Mouse (Mus musculus) liver, adult 10 weeks (tissue): Measurements from ENCODE around the gene Gpr162. TPM values are rescaled to one million over a fixed set of nuclear protein-coding genes. Genes with fewer than 3 reads are reported as not detected.

Experiments used
- polyA plus RNA-seq: library from polyadenylated mRNA; stranded (reverse); fragments of 350-450 nt; fragmentation: Illumina TruSeq; extraction: RNeasy Lipid Tissue Mini Kit (QIAGEN cat#74804); gene quantifications from one replicate; pipeline ENCODE4 v1.2.3, GENCODE M21; 2014; ENCODE audit warnings: low read depth, low replicate concordance

The Gpr162 gene
- not detected for polyA plus RNA-seq

DNA sequence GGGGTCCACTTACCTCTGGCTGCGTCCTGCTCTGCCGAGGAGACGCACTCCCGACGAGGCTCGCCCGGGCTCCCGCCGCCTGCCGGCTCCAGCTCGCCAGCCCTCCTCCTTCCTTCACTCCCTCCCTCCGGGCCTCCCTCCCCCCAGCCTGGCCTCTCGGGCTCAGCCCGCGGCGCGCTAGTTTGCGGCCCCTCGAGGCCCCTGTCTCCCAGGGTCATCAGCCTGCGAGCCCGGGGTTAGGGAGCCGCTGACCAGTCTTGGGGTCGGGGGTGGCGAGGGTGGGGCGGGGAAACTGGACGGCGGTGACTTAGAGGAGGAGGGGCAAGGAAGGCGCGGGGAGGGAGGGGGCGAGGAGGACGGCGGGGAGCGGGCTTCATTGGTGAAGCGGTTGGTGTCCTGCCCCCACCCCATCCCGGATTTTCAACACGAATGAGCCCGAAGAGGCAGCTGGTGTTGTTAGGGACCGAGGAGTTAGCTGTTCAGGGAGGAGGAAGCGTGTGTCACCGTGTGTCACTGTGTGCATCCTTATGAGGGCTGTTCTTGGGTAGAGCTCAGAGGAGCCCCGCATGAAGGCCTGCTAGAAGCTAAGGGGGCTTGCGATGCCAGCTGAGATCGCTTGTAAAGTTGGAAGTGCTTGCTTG lies at the start of gene Gpr162:
Gpr162 (minus strand) TSS at position 326 of the 641 bp plus-strand sequence.

DNA sequence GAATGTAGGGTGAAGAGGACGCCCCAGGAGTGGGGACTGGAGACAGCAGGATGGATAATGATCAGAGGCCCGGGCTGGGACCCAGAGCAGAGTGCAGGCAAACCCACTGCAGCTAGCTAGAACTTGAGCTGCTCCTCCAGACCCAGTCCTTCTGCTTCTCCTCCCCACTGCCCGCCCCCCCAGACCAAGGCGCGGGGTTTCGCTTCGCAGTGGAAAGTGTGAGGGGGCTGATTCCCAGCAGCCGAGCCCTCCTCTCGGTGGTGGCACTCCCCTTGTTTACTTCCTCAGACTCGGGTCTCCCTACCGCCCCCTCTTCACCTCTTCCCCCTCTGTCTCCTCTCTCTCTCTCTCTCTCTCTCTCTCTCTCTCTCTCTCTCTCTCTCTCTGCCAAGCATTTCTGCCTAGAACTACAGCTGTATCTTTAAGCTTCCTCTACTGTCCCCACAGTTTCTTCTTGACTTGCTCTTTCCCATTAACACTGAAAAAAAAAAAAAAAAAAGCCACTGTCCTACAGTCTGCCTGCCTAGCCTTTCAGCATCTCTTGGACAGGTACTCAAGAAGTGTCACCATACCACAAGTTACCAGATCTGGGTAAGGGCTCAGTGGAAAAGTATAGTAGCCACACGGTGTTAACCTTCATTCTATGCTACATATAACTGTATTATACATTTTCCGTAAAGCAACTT lies 47.9 kb upstream of the Gpr162 start, which contains the start of gene Lag3:
Lag3 (minus strand) TSS at position 173 of the 686 bp plus-strand sequence.

DNA sequence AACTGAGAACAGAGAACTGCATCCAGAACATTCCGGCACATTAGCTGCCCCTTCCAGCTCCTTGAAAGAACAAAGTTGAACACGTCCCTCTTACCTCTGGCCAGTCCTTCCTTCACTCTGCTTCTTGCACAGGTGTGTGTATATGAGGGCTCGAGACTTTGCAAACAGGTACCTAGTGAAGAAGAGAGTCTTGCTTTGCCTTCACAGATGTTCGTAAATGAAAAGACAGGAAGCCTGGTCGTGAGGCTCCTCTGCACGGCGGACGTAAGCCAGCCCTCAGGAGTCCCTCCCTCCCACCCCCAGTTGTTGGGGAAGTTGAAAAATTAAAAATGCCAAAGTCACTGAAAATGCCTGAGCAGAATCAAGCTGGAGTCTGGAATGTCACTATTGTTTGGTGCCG lies 24.2 kb upstream of the Gpr162 start, which contains the start of gene Cd4:
Cd4 (minus strand) TSS at position 236 of the 400 bp plus-strand sequence.

DNA sequence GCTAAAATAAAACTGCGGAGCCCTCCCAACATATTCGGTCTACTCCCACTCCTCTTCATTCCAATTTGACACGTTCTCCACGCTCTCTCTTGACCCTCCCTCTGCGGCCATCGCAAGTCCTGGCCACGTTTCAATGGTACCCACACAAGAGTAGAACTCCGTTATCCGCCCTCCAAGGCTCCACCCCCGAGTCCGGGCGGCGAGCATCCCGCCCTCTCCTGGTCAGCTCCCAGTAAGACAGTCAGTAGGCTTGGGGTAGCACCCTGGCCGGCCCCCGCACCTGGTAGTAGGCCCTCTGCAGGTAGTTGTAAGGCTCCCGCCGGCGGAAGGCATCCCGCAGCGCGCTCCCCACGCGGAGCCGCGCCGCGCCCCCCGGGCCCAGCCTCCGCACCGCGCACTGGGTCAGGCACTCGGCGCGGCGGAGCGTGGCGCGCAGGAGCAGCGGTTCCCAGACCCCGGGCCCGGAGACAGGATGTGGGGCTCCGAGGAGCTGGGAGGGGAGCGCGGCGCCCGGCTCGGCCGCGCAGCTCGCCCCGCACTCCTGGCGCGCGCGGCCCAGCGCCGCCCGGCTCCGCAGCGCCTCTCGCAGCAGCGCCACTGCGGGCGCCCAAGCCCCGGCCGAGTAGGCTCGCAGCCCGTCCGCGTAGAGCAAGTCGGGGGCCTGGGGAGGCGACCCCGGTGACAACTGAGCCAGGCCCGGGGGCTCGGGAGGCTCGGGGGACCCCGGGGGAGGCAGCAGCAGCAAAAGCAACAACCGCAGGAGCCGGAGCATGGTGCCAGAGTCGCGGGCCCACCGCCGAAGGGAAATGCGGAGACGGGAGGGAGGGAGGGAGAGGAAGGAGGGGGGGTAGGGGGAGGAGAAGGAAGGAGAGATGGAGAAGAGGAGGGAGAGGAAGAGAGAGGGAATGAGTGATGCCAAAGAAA lies 6.6 kb downstream of the Gpr162 start, which contains the start of gene P3h3:
P3h3 (minus strand) TSS at position 837 of the 924 bp plus-strand sequence.

DNA sequence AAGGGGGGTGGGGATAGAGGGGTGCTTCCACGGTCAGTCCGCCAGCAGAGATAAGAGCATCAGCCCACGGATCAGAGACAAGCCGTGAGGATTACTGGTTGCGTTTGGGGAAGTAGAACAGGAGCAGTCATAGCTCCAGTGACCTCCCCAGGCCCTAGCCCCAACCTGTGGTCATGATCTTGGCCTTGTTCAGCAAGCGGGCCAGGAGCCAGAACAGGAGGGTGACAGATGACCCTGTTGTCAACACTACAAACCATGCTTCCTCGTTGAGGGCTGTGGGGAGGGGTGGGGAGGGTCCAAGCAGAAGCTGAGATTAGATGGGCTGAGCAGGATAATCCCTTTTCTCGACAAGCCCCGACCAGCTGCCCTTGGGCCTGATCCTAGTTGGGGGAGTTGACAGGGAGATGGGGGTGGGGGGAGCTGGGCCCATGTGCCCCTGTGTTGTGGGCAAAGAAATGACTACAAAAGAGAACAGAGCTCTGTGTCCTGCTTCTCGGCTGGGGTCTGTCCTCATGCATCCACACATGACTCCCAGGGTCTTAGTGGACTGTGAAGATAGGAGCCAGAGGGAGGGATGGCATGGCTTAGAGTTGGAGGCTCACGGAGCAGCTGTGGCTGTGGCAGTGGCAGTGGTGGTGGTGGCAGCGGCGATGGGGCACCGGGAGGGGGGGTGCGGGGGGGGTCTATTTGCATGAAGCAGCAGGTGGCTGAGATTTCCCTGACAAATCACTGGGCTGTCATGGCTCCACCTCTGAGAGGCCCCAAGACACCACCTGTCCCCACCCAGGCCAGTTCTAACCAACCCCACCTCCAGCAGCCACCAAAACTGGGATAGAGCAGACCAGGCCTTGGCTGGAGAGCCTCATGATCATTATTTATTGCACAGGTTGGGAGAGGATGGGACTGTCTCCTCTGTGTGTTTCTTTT lies 23.3 kb downstream of the Gpr162 start, which contains the start of gene Gnb3:
Gnb3 (minus strand) TSS at position 35 of the 927 bp plus-strand sequence.

DNA sequence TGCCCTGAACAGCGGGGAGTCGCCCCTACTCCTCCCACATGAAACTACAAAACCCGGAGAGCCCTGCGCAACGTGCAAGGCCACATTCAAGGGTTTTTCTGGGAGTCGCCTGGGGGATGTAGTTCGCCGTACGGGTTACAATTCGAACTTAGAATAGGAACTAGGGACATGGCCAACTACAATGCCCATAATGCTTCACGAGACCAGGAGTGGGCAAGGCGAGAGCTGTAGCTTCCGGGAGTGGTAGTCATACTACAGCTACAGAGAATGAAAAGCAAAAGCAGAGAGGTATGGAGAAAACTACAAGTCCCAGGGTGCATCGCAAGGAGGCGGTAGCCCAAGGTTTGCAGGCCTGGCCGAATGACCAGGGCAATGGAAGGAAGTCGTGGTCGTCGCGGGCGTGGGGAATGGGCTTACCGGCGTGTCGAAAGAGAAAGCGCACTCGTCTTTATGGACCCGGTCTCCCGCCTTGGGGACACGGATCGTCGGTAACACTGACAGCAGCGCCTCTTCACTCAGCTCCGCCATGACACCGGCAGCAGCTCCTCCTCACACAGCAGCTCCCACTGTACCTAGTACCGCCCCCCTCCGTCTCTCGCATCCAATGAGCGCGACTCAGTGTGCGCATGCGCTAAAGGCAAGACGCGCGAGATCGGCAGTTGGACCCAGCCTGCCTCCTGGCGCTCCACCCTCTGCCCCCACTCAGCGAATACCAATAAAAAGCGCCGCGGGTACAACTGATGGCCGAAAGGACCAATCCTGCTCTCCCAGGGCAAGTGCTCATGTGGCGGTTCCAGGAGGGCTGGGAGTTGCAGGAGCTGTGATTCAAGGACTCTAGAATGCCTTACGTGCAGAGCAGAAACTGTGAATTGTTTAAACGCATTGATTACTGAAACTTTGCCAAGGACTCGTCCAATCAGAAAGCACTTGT lies 34.6 kb downstream of the Gpr162 start, which contains the start of the genes Usp5 and Cdca3:
Usp5 (minus strand) TSS at position 617 of the 931 bp plus-strand sequence.
Cdca3 (plus strand) TSS at position 680 of the 931 bp plus-strand sequence.

DNA sequence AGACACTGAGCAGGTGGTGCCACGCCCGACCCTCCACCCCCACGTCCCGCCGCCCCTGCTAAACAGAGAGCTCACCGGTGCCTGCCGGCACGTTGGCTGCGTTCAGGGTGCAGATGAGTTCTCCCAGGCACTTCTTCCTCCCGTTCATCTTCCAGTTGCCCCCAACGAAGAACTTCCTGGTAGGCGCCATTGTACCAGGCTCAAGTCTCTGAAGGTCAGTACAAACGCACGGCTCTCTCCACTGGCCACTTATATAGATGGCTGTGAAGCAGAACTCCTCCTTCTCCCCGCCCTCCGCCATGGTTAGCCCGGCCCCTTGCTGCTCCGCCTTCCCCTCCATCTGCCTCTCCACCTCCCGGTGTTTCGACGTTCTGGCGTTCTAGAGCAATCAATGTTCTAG lies 49.9 kb downstream of the Gpr162 start, which contains the start of gene Tpi1:
Tpi1 (minus strand) TSS at position 364 of the 400 bp plus-strand sequence.

Other genes with a start within 250 kb of the Gpr162 start
- not detected for gene C1s2, start 227.9 kb downstream of the Gpr162 start, polyA plus RNA-seq
- gene Lpcat3, start 201.0 kb downstream of the Gpr162 start, polyA plus RNA-seq: 44.0 TPM
- 22.3 TPM for gene Emg1, start 151.8 kb downstream of the Gpr162 start, polyA plus RNA-seq
- gene Phb2, start 151.6 kb downstream of the Gpr162 start, polyA plus RNA-seq: 46.9 TPM
- gene Ptpn6, start 125.3 kb downstream of the Gpr162 start, polyA plus RNA-seq: 3.8 TPM
- gene Grcc10, start 122.6 kb downstream of the Gpr162 start, polyA plus RNA-seq: 7.5 TPM
- not detected for gene Gm45234, start 108.0 kb downstream of the Gpr162 start, polyA plus RNA-seq
- 0.56 TPM for gene Atn1, start 107.5 kb downstream of the Gpr162 start, polyA plus RNA-seq
- gene Eno2, start 94.3 kb downstream of the Gpr162 start, polyA plus RNA-seq: not detected
- not detected for gene Lrrc23, start 84.3 kb downstream of the Gpr162 start, polyA plus RNA-seq
- gene Spsb2, start 55.3 kb downstream of the Gpr162 start, polyA plus RNA-seq: not detected
- gene Tpi1, start 49.7 kb downstream of the Gpr162 start, polyA plus RNA-seq: 50.1 TPM
- gene Usp5, start 34.5 kb downstream of the Gpr162 start, polyA plus RNA-seq: 12.3 TPM
- gene Cdca3, start 34.4 kb downstream of the Gpr162 start, polyA plus RNA-seq: 0.90 TPM
- gene Gnb3, start 23.7 kb downstream of the Gpr162 start, polyA plus RNA-seq: not detected
- gene P3h3, start 6.2 kb downstream of the Gpr162 start, polyA plus RNA-seq: not detected
- gene Cd4, start 24.2 kb upstream of the Gpr162 start, polyA plus RNA-seq: 0.16 TPM
- gene Lag3, start 47.7 kb upstream of the Gpr162 start, polyA plus RNA-seq: not detected
- gene Ptms, start 56.1 kb upstream of the Gpr162 start, polyA plus RNA-seq: 344 TPM
- 16.7 TPM for gene Mlf2, start 67.4 kb upstream of the Gpr162 start, polyA plus RNA-seq
- gene Cops7a, start 101.6 kb upstream of the Gpr162 start, polyA plus RNA-seq: 16.8 TPM
- gene Pianp, start 132.7 kb upstream of the Gpr162 start, polyA plus RNA-seq: not detected
- gene Zfp384, start 145.2 kb upstream of the Gpr162 start, polyA plus RNA-seq: 11.4 TPM
- 11.2 TPM for gene Ing4, start 175.8 kb upstream of the Gpr162 start, polyA plus RNA-seq
- 0.90 TPM for gene Acrbp, start 185.7 kb upstream of the Gpr162 start, polyA plus RNA-seq
- not detected for gene Lpar5, start 203.9 kb upstream of the Gpr162 start, polyA plus RNA-seq
- 23.4 TPM for gene Chd4, start 232.0 kb upstream of the Gpr162 start, polyA plus RNA-seq